Comparison of ENCODE assay signal across 9 mouse cellular contexts in genomic region chr10:59919494-59920181, GRCm38 (mm10). TPM values are rescaled to one million over a fixed set of nuclear protein-coding genes. Genes with fewer than 3 reads are reported as not detected.
DNase-seq lines count a peak whose midpoint lies in the region; ATAC-seq and TF ChIP-seq lines count a peak whose summit lies in the region.
"Had no signal": no experiment of that assay in that cellular context is flagged by ENCODE, and none has a peak within 500 bp of the region (broad histone marks: within the 10 kb centered on the region; RNA-seq: fewer than 3 reads in every experiment).

No protein-coding gene starts in this region.

- no peak overlapping the region for H3K4me3 ChIP-seq in forebrain, embryonic 10.5 days
- H3K4me3 ChIP-seq in forebrain, postnatal 0 days (ENCODE audit: low read depth, low read length): no peak overlapping the region
- H3K4me3 ChIP-seq in heart, embryonic 11.5 days (ENCODE audit: low read depth, low read length): no peak overlapping the region
- no peak overlapping the region for H3K4me3 ChIP-seq in stomach, embryonic 15.5 days (replicated peaks)

- no peak overlapping the region for H3K4me2 ChIP-seq in forebrain, postnatal 0 days (ENCODE audit: low read depth)
- no peak overlapping the region for H3K4me2 ChIP-seq in heart, embryonic 11.5 days
- no peak overlapping the region for H3K4me2 ChIP-seq in stomach, embryonic 15.5 days

- no peak for TF ChIP-seq CTCF in forebrain, postnatal 0 days (IDR thresholded peaks at IDR 0.05; ENCODE audit: low read depth)

- 53% methylated on average over 15 of the region's 15 CpGs for WGBS in forebrain, embryonic 10.5 days
- WGBS in forebrain, postnatal 0 days: 50% methylated on average over 15 of the region's 15 CpGs
- 38% methylated on average over 15 of the region's 15 CpGs for WGBS in heart, embryonic 11.5 days (ENCODE audit: insufficient replicate concordance)
- 30% methylated on average over 15 of the region's 15 CpGs for WGBS in stomach, embryonic 15.5 days

- DNase-seq in forebrain, embryonic 10.5 days (ENCODE audit: extremely low spot score, low spot score): no peak
- no peak for DNase-seq in forebrain, postnatal 0 days
- DNase-seq in MN1 (ENCODE audit: low spot score): peak; percentile 71
- DNase-seq in kidney, postnatal 4 days: peak; percentile 63 to 78
- no peak for DNase-seq in urinary bladder, adult 2 months (ENCODE audit: low spot score)

- ATAC-seq in forebrain, postnatal 0 days: no peak
- ATAC-seq in heart, embryonic 11.5 days (replicated peaks; ENCODE audit: insufficient number of reproducible peaks, low FRiP score, low TSS enrichment): no peak
- ATAC-seq in stomach, embryonic 15.5 days (ENCODE audit: insufficient read depth, low FRiP score, low read depth): no peak
- no peak for ATAC-seq in CD4-positive, CD25-positive, alpha-beta regulatory T cell, adult 4 months

- H3K4me1 ChIP-seq in forebrain, embryonic 10.5 days: peaks cover 62% of the 10 kb centered on the region
- peaks cover 20% of the 10 kb centered on the region for H3K4me1 ChIP-seq in forebrain, postnatal 0 days (ENCODE audit: insufficient read depth)
- peaks cover 39% of the 10 kb centered on the region for H3K4me1 ChIP-seq in heart, embryonic 11.5 days (ENCODE audit: control insufficient read depth, insufficient read depth, low read length)
- H3K4me1 ChIP-seq in stomach, embryonic 15.5 days: peaks cover 50% of the 10 kb centered on the region

- H3K9ac ChIP-seq in forebrain, postnatal 0 days: no peak overlapping the region
- no peak overlapping the region for H3K9ac ChIP-seq in heart, embryonic 11.5 days (ENCODE audit: low read depth, low read length)
- H3K9ac ChIP-seq in stomach, embryonic 15.5 days: no peak overlapping the region

- no peaks in the 10 kb centered on the region for H3K9me3 ChIP-seq in forebrain, embryonic 10.5 days
- H3K9me3 ChIP-seq in forebrain, postnatal 0 days (ENCODE audit: low read length): no peaks in the 10 kb centered on the region
- H3K9me3 ChIP-seq in heart, embryonic 11.5 days (replicated peaks; ENCODE audit: control insufficient read depth, low read length): no peaks in the 10 kb centered on the region
- H3K9me3 ChIP-seq in stomach, embryonic 15.5 days: no peaks in the 10 kb centered on the region
- H3K9me3 ChIP-seq: G1E had no signal

- H3K36me3 ChIP-seq in forebrain, embryonic 10.5 days (replicated peaks): no peaks in the 10 kb centered on the region
- H3K36me3 ChIP-seq in forebrain, postnatal 0 days (ENCODE audit: insufficient read depth): no peaks in the 10 kb centered on the region
- no peaks in the 10 kb centered on the region for H3K36me3 ChIP-seq in heart, embryonic 11.5 days (ENCODE audit: control insufficient read depth, insufficient read depth, low read length)
- H3K36me3 ChIP-seq in stomach, embryonic 15.5 days: no peaks in the 10 kb centered on the region
- H3K36me3 ChIP-seq: G1E had no signal

- H3K27ac ChIP-seq in forebrain, embryonic 10.5 days: peak overlapping the region; percentile 82
- no peak overlapping the region for H3K27ac ChIP-seq in forebrain, postnatal 0 days (ENCODE audit: low read depth, low read length)
- H3K27ac ChIP-seq in heart, embryonic 11.5 days (ENCODE audit: low read depth, low read length): peak overlapping the region; percentile 60; the same call in 1 of the 2 replicates
- peak overlapping the region; percentile 86 for H3K27ac ChIP-seq in stomach, embryonic 15.5 days

- H3K27me3 ChIP-seq in forebrain, embryonic 10.5 days (ENCODE audit: poor library complexity, severe bottlenecking): peaks cover 33% of the 10 kb centered on the region
- H3K27me3 ChIP-seq in forebrain, postnatal 0 days (ENCODE audit: insufficient read depth, low read length): no peaks in the 10 kb centered on the region
- no peaks in the 10 kb centered on the region for H3K27me3 ChIP-seq in heart, embryonic 11.5 days (ENCODE audit: control insufficient read depth, insufficient read depth, low read length)
- no peaks in the 10 kb centered on the region for H3K27me3 ChIP-seq in stomach, embryonic 15.5 days (replicated peaks)

RNA-seq across cellular contexts. Expression of gene Ddit4, which starts 32.0 kb away (rescaled TPM):
- 32.7 and 35.3 TPM in 2 replicates for polyA plus RNA-seq in forebrain, embryonic 10.5 days (2016; fragmentation: Nextera tagmentation; extraction: Ambion mirVana)
- total RNA-seq in forebrain, postnatal 0 days (2014; rRNA removed): 40.0 and 40.7 TPM in 2 replicates
- polyA plus RNA-seq in forebrain, postnatal 0 days (2015; fragmentation: Nextera tagmentation; extraction: Ambion mirVana): 52.9 and 57.8 TPM in 2 replicates
- 1.9 and 3.4 TPM in 2 replicates for polyA plus RNA-seq in heart, embryonic 11.5 days (2014; fragmentation: Nextera tagmentation; extraction: Ambion mirVana)
- polyA plus RNA-seq in stomach, embryonic 15.5 days (2015; fragmentation: Nextera tagmentation; extraction: Ambion mirVana): 45.6 and 45.8 TPM in 2 replicates
- 20.6 and 30.7 TPM in 2 replicates for polyA plus RNA-seq in urinary bladder, adult 2 months (2012; rRNA removed)
- 10 to 100 TPM; 16.6 to 32.8 TPM for polyA plus RNA-seq in CD4-positive, CD25-positive, alpha-beta regulatory T cell, adult 4 months (2017; shearing (Covaris generic))

RNA-seq across cellular contexts. Expression of gene Dnajb12, which starts 40.3 kb away (rescaled TPM):
- polyA plus RNA-seq in forebrain, embryonic 10.5 days (2016; fragmentation: Nextera tagmentation; extraction: Ambion mirVana): 26.2 and 27.9 TPM in 2 replicates
- 35.2 and 41.1 TPM in 2 replicates for total RNA-seq in forebrain, postnatal 0 days (2014; rRNA removed)
- 21.2 and 23.5 TPM in 2 replicates for polyA plus RNA-seq in forebrain, postnatal 0 days (2015; fragmentation: Nextera tagmentation; extraction: Ambion mirVana)
- 30.3 and 31.3 TPM in 2 replicates for polyA plus RNA-seq in heart, embryonic 11.5 days (2014; fragmentation: Nextera tagmentation; extraction: Ambion mirVana)
- 20.6 and 22.0 TPM in 2 replicates for polyA plus RNA-seq in stomach, embryonic 15.5 days (2015; fragmentation: Nextera tagmentation; extraction: Ambion mirVana)
- 34.9 and 44.7 TPM in 2 replicates for polyA plus RNA-seq in urinary bladder, adult 2 months (2012; rRNA removed)
- polyA plus RNA-seq in CD4-positive, CD25-positive, alpha-beta regulatory T cell, adult 4 months (2017; shearing (Covaris generic)): 10 to 100 TPM; 19.1 to 25.2 TPM

Comparison
In these comparisons a context has a peak if more than half of its experiments do, and no peak if none do; other contexts are left out.
1. DNase-seq: peak in MN1 (single experiment) and kidney, postnatal 4 days (2 of 2); none in forebrain, embryonic 10.5 days (single experiment), forebrain, postnatal 0 days (single experiment) and urinary bladder, adult 2 months (single experiment).